Mouse (Mus musculus): ENCODE measurements around the gene Lmx1b. TPM values are rescaled to one million over a fixed set of nuclear protein-coding genes. Genes with fewer than 3 reads are reported as not detected.

Lmx1b gene
- polyA plus RNA-seq, 1 experiment: 3.7 TPM

DNA sequence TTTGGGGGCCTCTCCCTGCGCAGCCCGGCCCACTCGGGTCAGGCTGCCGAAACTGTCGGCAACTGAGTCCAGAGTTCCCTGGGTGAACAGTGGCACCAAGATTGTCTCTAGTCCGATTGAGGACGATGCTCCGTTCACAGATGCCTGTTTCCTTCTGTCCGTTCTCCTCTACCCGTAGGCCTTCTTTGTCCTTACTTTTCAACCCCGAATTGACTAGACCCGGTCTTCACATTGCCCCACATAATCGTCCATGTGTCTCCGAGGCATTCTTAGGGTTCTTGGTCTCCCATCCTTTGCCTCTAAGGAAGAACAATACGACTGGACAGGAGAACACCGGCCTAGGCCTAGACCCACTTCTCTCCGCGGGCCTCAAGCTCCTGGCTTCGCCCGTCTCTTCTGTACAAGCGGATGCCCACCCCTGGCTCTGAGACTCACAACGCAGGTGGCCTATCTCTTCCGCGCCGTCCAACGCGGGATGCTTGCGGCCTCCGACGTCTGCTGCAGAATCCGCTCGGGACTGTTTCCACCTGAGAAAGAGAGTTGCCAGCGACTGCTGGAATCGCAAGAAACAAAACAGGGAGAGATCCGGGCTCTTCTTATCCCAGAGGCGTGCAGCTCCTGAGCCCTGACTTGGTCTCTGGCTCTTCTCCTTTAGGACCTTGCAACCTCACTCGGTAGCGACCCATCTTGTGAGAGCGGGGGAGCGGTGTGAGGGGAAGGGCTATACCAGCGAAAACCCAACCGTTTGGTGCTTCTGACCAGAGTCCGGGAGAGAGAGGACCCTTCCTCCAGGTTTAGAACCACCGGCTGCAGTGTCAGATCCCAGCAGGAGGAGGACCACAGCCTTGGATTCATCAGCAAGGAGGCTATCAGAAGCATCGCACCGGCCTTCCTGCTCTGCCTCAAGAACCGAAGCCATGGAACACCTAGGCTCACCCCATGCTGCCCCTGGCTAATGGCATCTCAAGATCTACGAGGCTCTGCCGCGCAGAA is 3.7 kb upstream of the Lmx1b start:
- Histone ChIP-seq H3K36me3 (ENCODE audit: control insufficient read depth, insufficient read depth, low read length) (no peaks in the 10 kb centered on the region), H3K27me3 (replicated peaks; ENCODE audit: control insufficient read depth, insufficient read depth, low read length) (peaks cover 14% of the 10 kb centered on the region), H3K4me3 (ENCODE audit: insufficient read depth, low read depth, low read length) (no peak overlapping the region), H3K27ac (ENCODE audit: insufficient read depth, low read depth, low read length) (no peak overlapping the region), H3K4me1 (ENCODE audit: control insufficient read depth, insufficient read depth, low read length) (no peaks in the 10 kb centered on the region)
- no peak for DNase-seq
- TF ChIP-seq POLR2A (IDR thresholded peaks at IDR 0.05; ENCODE audit: low read depth, low read length): no peak
- no peak for TF ChIP-seq CTCF (conservative IDR thresholded peaks at IDR 0.05; ENCODE audit: insufficient read depth, insufficient read length, low read depth, low read length)
- WGBS: 52% methylated on average over 50 of the region's 50 CpGs

DNA sequence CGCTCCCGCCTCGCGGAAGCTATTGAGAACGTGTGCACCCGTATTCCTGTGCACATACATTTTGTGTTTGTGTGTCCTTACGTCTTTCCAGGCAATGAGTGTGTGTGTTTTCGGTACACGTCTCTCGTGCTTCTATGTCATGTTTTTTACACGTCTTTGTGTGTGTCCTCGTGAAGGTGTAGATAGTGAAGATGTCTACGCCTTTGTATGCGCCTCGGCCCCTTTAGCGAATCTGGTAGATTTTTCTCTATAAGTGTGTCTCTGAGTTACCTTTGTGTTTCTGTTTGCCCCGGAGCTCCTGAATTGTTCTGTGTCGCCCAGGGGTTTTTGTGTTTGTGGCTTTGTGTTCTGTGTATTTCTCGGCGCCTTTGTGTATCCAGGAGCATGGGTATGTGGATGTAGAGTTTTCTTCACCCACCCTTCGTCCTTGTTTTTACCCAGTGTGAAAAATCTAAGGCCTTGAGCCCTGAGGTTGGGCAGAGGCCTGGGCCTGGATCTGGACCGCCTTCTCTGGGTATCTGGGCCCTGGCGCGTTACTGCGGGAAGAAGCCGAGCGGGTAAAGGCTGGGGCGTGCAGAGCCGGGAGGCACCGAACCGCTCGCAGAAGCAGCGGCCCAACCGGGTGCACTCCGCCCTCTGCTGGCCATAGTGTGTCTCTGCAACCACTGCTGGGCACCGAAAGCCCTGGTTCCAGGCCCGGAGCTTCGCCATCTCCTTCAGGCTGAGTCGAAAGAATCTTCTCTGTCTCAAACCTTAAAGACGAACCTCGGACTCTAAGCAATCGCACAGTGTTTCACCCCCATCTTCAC is 2.5 kb upstream of the Lmx1b start:
- DNase-seq: peak; percentile 73
- peaks cover 14% of the 10 kb centered on the region for H3K27me3 ChIP-seq (replicated peaks; ENCODE audit: control insufficient read depth, insufficient read depth, low read length)
- WGBS: 8% methylated on average over 42 of the region's 42 CpGs
- no peak overlapping the region for H3K4me3 ChIP-seq (ENCODE audit: insufficient read depth, low read depth, low read length)
- H3K4me1 ChIP-seq (ENCODE audit: control insufficient read depth, insufficient read depth, low read length): no peaks in the 10 kb centered on the region
- H3K36me3 ChIP-seq (ENCODE audit: control insufficient read depth, insufficient read depth, low read length): no peaks in the 10 kb centered on the region
- TF ChIP-seq CTCF (conservative IDR thresholded peaks at IDR 0.05; ENCODE audit: insufficient read depth, insufficient read length, low read depth, low read length) (peak; percentile 84), POLR2A (IDR thresholded peaks at IDR 0.05; ENCODE audit: low read depth, low read length) (no peak)
- H3K27ac ChIP-seq (ENCODE audit: insufficient read depth, low read depth, low read length): no peak overlapping the region

DNA sequence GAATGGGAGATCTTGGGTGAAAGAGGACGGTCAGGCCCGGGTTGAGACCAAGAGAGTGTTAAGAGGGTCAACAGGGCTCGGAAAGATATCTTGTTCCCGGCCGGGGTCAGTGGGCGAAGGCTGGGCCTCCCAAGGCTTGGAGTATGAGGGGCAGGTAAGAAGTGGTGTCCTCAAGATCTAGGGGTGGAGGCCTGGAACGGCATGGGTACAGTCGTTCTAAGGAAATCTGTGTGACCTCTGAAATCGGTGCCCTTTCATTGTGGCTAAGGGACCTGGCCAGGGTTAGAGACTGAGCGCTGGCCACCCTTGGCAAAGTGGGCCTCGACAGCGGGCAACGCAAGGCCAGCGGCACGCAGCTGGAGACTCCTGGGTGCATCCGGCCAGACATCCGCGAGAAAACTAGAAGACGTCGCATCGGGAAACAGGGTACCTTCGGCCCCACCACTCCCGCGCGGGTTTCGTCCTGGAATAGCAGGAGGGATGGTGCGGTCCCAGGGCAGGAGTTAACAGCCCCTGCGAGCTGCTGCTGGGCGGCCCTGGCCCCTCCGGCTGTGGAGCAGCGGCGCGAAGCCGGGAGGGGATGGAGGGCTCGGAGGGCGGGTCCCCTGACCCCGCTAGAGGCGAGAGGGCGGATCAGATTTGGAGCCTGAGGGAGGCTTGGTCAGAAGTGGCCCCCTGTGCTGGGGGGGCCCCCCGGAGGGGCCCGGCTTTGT is 1.7 kb upstream of the Lmx1b start:
- Histone ChIP-seq H3K4me3 (ENCODE audit: insufficient read depth, low read depth, low read length) (no peak overlapping the region), H3K4me1 (ENCODE audit: control insufficient read depth, insufficient read depth, low read length) (no peaks in the 10 kb centered on the region), H3K27ac (ENCODE audit: insufficient read depth, low read depth, low read length) (no peak overlapping the region), H3K36me3 (ENCODE audit: control insufficient read depth, insufficient read depth, low read length) (no peaks in the 10 kb centered on the region), H3K27me3 (replicated peaks; ENCODE audit: control insufficient read depth, insufficient read depth, low read length) (peaks cover 14% of the 10 kb centered on the region)
- DNase-seq: no peak
- no peak for TF ChIP-seq POLR2A (IDR thresholded peaks at IDR 0.05; ENCODE audit: low read depth, low read length)
- TF ChIP-seq CTCF (conservative IDR thresholded peaks at IDR 0.05; ENCODE audit: insufficient read depth, insufficient read length, low read depth, low read length): no peak
- 4% methylated on average over 41 of the region's 41 CpGs for WGBS

DNA sequence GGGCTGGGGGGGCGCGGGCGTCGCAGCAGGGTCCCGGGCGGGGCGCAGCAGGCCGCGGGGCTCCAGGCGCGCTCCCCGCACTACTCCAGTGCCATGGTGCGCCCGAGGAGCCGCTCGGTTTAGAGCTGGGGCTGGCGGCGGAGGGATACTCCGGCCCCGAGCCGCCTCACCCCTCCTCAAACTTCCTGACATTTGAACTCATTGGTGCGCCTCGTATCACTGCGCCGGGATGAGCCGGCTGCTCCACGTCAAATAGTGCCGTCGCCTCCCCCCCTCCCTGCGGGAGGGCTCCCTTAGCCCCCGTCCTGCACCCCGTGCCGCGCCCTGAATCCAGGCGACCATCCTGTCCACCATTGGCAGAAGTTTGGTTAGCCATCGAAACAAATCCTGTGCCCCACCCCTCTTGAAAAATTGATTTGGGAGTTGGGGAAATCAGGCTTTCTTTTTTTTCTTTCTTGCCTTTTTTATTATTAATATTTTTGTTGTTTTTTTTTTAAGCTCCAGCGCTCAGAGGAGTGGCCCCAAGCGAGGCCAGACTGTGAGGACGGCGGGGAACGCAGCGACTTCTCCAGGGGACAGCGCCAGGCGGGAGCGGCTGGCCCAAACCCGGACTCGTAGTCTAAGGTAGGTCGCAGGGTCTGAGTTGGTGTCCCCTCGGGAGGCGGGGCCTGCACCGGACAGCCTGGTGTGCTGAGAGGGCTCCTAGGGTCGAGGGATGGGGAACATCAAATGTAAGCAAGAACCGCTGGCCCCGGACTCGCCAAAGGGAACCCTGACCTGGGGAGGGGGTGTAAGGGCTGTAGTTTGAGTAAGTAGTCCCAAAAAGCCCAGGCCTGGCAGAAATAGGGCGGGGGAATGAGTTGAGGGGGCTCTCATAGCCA is 907 bp upstream of the Lmx1b start:
- no peak for TF ChIP-seq POLR2A (IDR thresholded peaks at IDR 0.05; ENCODE audit: low read depth, low read length)
- TF ChIP-seq CTCF (conservative IDR thresholded peaks at IDR 0.05; ENCODE audit: insufficient read depth, insufficient read length, low read depth, low read length): no peak
- Histone ChIP-seq H3K4me3 (ENCODE audit: insufficient read depth, low read depth, low read length) (peak overlapping the region; percentile 30; the same call in 1 of the 2 replicates), H3K27me3 (replicated peaks; ENCODE audit: control insufficient read depth, insufficient read depth, low read length) (peaks cover 14% of the 10 kb centered on the region), H3K36me3 (ENCODE audit: control insufficient read depth, insufficient read depth, low read length) (no peaks in the 10 kb centered on the region), H3K4me1 (ENCODE audit: control insufficient read depth, insufficient read depth, low read length) (no peaks in the 10 kb centered on the region), H3K27ac (ENCODE audit: insufficient read depth, low read depth, low read length) (no peak overlapping the region)
- WGBS: 3% methylated on average over 55 of the region's 56 CpGs
- DNase-seq: peak; percentile 39

DNA sequence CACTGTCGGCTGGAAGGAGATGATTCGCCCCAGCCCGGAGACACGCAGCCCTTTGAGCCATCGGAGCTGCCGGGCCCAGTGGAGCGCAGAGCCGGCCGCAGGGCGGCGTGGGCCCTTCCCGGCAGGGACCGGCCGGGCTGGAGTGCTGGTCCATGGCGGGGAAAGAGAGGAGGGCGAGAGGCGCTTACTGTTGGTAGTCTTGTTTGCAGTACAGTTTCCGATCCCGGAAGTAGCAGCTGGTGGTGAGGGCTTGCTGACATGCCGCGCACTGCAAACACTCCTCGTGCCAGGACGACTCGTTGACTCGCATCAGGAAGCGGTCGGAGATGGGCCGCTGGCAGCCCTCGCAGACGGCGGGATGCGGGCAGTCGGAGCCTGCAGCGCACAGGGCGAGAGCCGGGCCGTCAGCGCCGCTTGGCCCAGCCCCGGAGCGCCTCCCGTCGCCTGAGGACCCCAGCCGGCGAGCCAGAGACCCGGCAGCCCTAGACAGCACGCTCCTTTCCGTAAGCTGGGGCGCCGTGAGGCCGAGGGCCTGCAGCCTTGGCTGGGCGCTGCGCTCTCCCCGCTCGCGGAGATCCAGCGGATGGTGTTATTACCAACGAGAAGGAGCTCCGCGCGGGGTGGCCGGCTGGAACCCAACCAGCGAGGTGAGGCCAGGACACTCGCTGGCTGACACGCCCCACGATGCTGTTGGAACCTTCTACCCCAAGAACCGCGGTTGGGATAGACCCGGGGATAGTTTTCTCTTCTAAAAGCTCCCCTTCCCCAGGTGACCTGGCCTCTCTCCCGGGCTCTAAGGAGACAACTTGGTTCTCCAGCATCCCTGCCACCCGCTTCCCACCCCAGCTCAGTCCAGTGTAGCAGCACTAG is 775 bp downstream of the Lmx1b start:
- Histone ChIP-seq H3K27ac (ENCODE audit: insufficient read depth, low read depth, low read length) (no peak overlapping the region), H3K4me1 (ENCODE audit: control insufficient read depth, insufficient read depth, low read length) (no peaks in the 10 kb centered on the region), H3K4me3 (ENCODE audit: insufficient read depth, low read depth, low read length) (no peak overlapping the region), H3K27me3 (replicated peaks; ENCODE audit: control insufficient read depth, insufficient read depth, low read length) (peaks cover 16% of the 10 kb centered on the region), H3K36me3 (ENCODE audit: control insufficient read depth, insufficient read depth, low read length) (no peaks in the 10 kb centered on the region)
- WGBS: 2% methylated on average over 71 of the region's 71 CpGs
- DNase-seq: peak; percentile 15
- TF ChIP-seq CTCF (conservative IDR thresholded peaks at IDR 0.05; ENCODE audit: insufficient read depth, insufficient read length, low read depth, low read length) (no peak), POLR2A (IDR thresholded peaks at IDR 0.05; ENCODE audit: low read depth, low read length) (no peak)
